Mouse (Mus musculus): ENCODE results near the gene Gnat2.

The Gnat2 gene

GRCm38 (mm10) chr3:108121101-108121500, 28.5 kb downstream of the Gnat2 start:
- no peak for DNase-seq

- no peak for DNase-seq
Measured at GRCm38 (mm10) chr3:108123242-108123641, 30.7 kb downstream of the Gnat2 start.

- no peak for DNase-seq
Measured at GRCm38 (mm10) chr3:108124131-108124530, 31.5 kb downstream of the Gnat2 start.

GRCm38 (mm10) chr3:108126327-108126726, 33.7 kb downstream of the Gnat2 start:
- no peak for DNase-seq

- DNase-seq: no peak
Measured at GRCm38 (mm10) chr3:108128520-108128919, 35.9 kb downstream of the Gnat2 start.

GRCm38 (mm10) chr3:108129367-108129766, 36.8 kb downstream of the Gnat2 start:
- DNase-seq: no peak

- DNase-seq: no peak
Measured at GRCm38 (mm10) chr3:108129804-108130203, 37.2 kb downstream of the Gnat2 start.

GRCm38 (mm10) chr3:108131216-108131615, 38.6 kb downstream of the Gnat2 start:
- peak; percentile 19 to 49 for DNase-seq

GRCm38 (mm10) chr3:108131821-108132220, 39.2 kb downstream of the Gnat2 start:
- no peak for DNase-seq

GRCm38 (mm10) chr3:108132484-108132883, 39.9 kb downstream of the Gnat2 start:
- DNase-seq: no peak

GRCm38 (mm10) chr3:108134701-108135100, 42.1 kb downstream of the Gnat2 start:
- DNase-seq: no peak

GRCm38 (mm10) chr3:108139113-108139512, 46.5 kb downstream of the Gnat2 start:
- no peak for DNase-seq

GRCm38 (mm10) chr3:108140786-108141185, 48.2 kb downstream of the Gnat2 start:
- DNase-seq: no peak

GRCm38 (mm10) chr3:108145534-108146445, 53.2 kb downstream of the Gnat2 start, which contains the start of gene Gnai3:
TSS of gene Gnai3 (minus strand) at chr3:108146146.
- DNase-seq: peak; percentile 95

GRCm38 (mm10) chr3:108146671-108147070, 54.1 kb downstream of the Gnat2 start:
- no peak for DNase-seq

- peak; percentile 91 to 95 for DNase-seq
Measured at GRCm38 (mm10) chr3:108147386-108148235, 55.0 kb downstream of the Gnat2 start.
